Mouse (Mus musculus) heart, adult 2 months (tissue): ENCODE results near the gene Drosha.

ENCODE experiments used
- CTCF ChIP-seq: fragments of 200-600 bp; IDR thresholded peaks from 2 replicates; pipeline ENCODE4 v1.8.1; 2022; ENCODE audit warnings: antibody characterized with exemption, mild to moderate bottlenecking, moderate library complexity
- POLR2A ChIP-seq: fragments of 200-500 bp; IDR thresholded peaks from 2 replicates; pipeline ENCODE4 v1.6.1; 2011; ENCODE audit warnings: mild to moderate bottlenecking, low read depth, low read length, control low read depth; ENCODE audit not compliant: insufficient read depth

- TF ChIP-seq CTCF, result no peak
- no peak for TF ChIP-seq POLR2A
Measured at GRCm38 (mm10) chr15:12879937-12880336, 55.3 kb downstream of the Drosha start.
